Mouse (Mus musculus) neural tube, embryonic 15.5 days (tissue): ENCODE results near the gene Sema5a. TPM values are rescaled to one million over a fixed set of nuclear protein-coding genes. Genes with fewer than 3 reads are reported as not detected.

Experiments used
- ATAC-seq: fragments of 200-750 bp; cut with Nextera tagmentation; 2 replicates; pipeline ENCODE4 v1.8.0; 2017; ENCODE audit warnings: mild to moderate bottlenecking, moderate TSS enrichment, moderate library complexity; ENCODE audit not compliant: low FRiP score
- H3K27ac ChIP-seq: fragments of 300-500 bp; sonication (generic); replicated peaks from 2 replicates; pipeline ENCODE4 v1.5.1; 2015; ENCODE audit warnings: mild to moderate bottlenecking, inconsistent platforms
- H3K27me3 ChIP-seq: fragments of 300-500 bp; sonication (generic); replicated peaks from 2 replicates; pipeline ENCODE4 v1.6.1; 2015; ENCODE audit warnings: inconsistent platforms
- H3K36me3 ChIP-seq: fragments of 300-500 bp; sonication (generic); 2 replicates; pipeline ENCODE4 v1.6.1; 2015; ENCODE audit warnings: inconsistent platforms
- H3K4me1 ChIP-seq: fragments of 300-500 bp; sonication (generic); 2 replicates; pipeline ENCODE4 v1.6.1; 2015; ENCODE audit warnings: inconsistent platforms
- H3K4me2 ChIP-seq: fragments of 300-500 bp; sonication (generic); 2 replicates; pipeline ENCODE4 v1.6.1; 2015; ENCODE audit warnings: inconsistent platforms, mild to moderate bottlenecking, moderate library complexity
- H3K4me3 ChIP-seq: fragments of 300-500 bp; sonication (generic); replicated peaks from 2 replicates; pipeline ENCODE4 v1.5.1; 2015; ENCODE audit warnings: mild to moderate bottlenecking, inconsistent platforms
- H3K9ac ChIP-seq: fragments of 300-500 bp; sonication (generic); replicated peaks from 2 replicates; pipeline ENCODE4 v1.6.1; 2015; ENCODE audit warnings: mild to moderate bottlenecking, inconsistent platforms
- H3K9me3 ChIP-seq: fragments of 300-500 bp; sonication (generic); replicated peaks from 2 replicates; pipeline ENCODE4 v1.6.1; 2016; ENCODE audit warnings: inconsistent platforms
- WGBS: fragments of 180-500 bp; shearing (Covaris S2); methylation state at CpG from one replicate; pipeline ENCODE4 v1.1.7; 2015; ENCODE audit warnings: mixed read lengths; 5-methylcytosine and 5-hydroxymethylcytosine counted together
- polyA plus RNA-seq: library from polyadenylated mRNA; unstranded; fragments of >200 nt; fragmentation: Nextera tagmentation; extraction: Ambion mirVana; gene quantifications from 2 replicates; pipeline ENCODE4 v1.2.1, GENCODE M21; 2015

Gene Sema5a
- polyA plus RNA-seq, 1 experiment from 2014 or later: 12.9 TPM

GRCm38 (mm10) chr15:32575212-32575611 is 330.6 kb downstream of the Sema5a start:
- Histone ChIP-seq H3K9ac (no peak overlapping the region), H3K27me3 (no peaks in the 10 kb centered on the region), H3K4me2 (no peak overlapping the region), H3K9me3 (no peaks in the 10 kb centered on the region), H3K4me3 (no peak overlapping the region), H3K27ac (no peak overlapping the region), H3K36me3 (no peaks in the 10 kb centered on the region), H3K4me1 (no peaks in the 10 kb centered on the region)
- no peak for ATAC-seq
- 86% methylated on average over 2 of the region's 2 CpGs for WGBS

- H3K4me1 ChIP-seq: no peaks in the 10 kb centered on the region
- ATAC-seq: no peak
- H3K27ac ChIP-seq: no peak overlapping the region
- H3K36me3 ChIP-seq: no peaks in the 10 kb centered on the region
- no peaks in the 10 kb centered on the region for H3K27me3 ChIP-seq
- no peaks in the 10 kb centered on the region for H3K9me3 ChIP-seq
- H3K9ac ChIP-seq: no peak overlapping the region
- H3K4me3 ChIP-seq: no peak overlapping the region
- no peak overlapping the region for H3K4me2 ChIP-seq
- 81% methylated on average over 4 of the region's 4 CpGs for WGBS
Measured at GRCm38 (mm10) chr15:32579351-32579750, 334.7 kb downstream of the Sema5a start.

- H3K9me3 ChIP-seq: no peaks in the 10 kb centered on the region
- no peak overlapping the region for H3K9ac ChIP-seq
- 0 out of 2 replicates have a peak, but pooled peaks cover under 1% of the 10 kb centered on the region for H3K4me1 ChIP-seq
- H3K27ac ChIP-seq: no peak overlapping the region
- ATAC-seq: no peak
- H3K4me3 ChIP-seq: no peak overlapping the region
- no peaks in the 10 kb centered on the region for H3K27me3 ChIP-seq
- WGBS: 90% methylated on average over 1 of the region's 1 CpGs
- H3K4me2 ChIP-seq: no peak overlapping the region
- H3K36me3 ChIP-seq: no peaks in the 10 kb centered on the region
Measured at GRCm38 (mm10) chr15:32590641-32591040, 346.0 kb downstream of the Sema5a start.

- 95% methylated on average over 5 of the region's 5 CpGs for WGBS
Measured at GRCm38 (mm10) chr15:32593746-32594145, 349.1 kb downstream of the Sema5a start.

GRCm38 (mm10) chr15:32596574-32596973 is 352.0 kb downstream of the Sema5a start:
- Histone ChIP-seq H3K27ac (no peak overlapping the region), H3K9ac (no peak overlapping the region), H3K27me3 (no peaks in the 10 kb centered on the region), H3K36me3 (no peaks in the 10 kb centered on the region), H3K4me2 (no peak overlapping the region), H3K4me3 (no peak overlapping the region), H3K9me3 (no peaks in the 10 kb centered on the region), H3K4me1 (peaks cover 17% of the 10 kb centered on the region; the same call in 1 of the 2 replicates)
- ATAC-seq: no peak
- 72% methylated on average over 6 of the region's 6 CpGs for WGBS

More at GRCm38 (mm10) chr15:32593746-32594145, 349.1 kb downstream of the Sema5a start:
- Histone ChIP-seq H3K27me3 (no peaks in the 10 kb centered on the region), H3K9ac (no peak overlapping the region), H3K4me1 (peaks cover 17% of the 10 kb centered on the region; the same call in 1 of the 2 replicates), H3K4me2 (no peak overlapping the region), H3K9me3 (no peaks in the 10 kb centered on the region), H3K27ac (no peak overlapping the region), H3K36me3 (no peaks in the 10 kb centered on the region), H3K4me3 (no peak overlapping the region)
- ATAC-seq: no peak

GRCm38 (mm10) chr15:32597189-32597588 is 352.6 kb downstream of the Sema5a start:
- Histone ChIP-seq H3K4me2 (no peak overlapping the region), H3K27ac (no peak overlapping the region), H3K27me3 (no peaks in the 10 kb centered on the region), H3K36me3 (no peaks in the 10 kb centered on the region), H3K4me3 (no peak overlapping the region), H3K9ac (no peak overlapping the region), H3K4me1 (peaks cover 17% of the 10 kb centered on the region; the same call in 1 of the 2 replicates), H3K9me3 (no peaks in the 10 kb centered on the region)
- no peak; the same call in 1 of the 2 replicates for ATAC-seq
- 20% methylated on average over 3 of the region's 3 CpGs for WGBS

GRCm38 (mm10) chr15:32607236-32607635 is 362.6 kb downstream of the Sema5a start:
- H3K9ac ChIP-seq: no peak overlapping the region
- H3K4me2 ChIP-seq: no peak overlapping the region
- H3K4me3 ChIP-seq: no peak overlapping the region
- no peaks in the 10 kb centered on the region for H3K27me3 ChIP-seq
- ATAC-seq: no peak
- H3K36me3 ChIP-seq: no peaks in the 10 kb centered on the region
- WGBS: 93% methylated on average over 3 of the region's 3 CpGs
- no peak overlapping the region for H3K27ac ChIP-seq
- H3K9me3 ChIP-seq: no peaks in the 10 kb centered on the region
- H3K4me1 ChIP-seq: 0 out of 2 replicates have a peak, but pooled peaks cover 3% of the 10 kb centered on the region

- WGBS: 74% methylated on average over 2 of the region's 2 CpGs
- H3K4me2 ChIP-seq: no peak overlapping the region
- no peaks in the 10 kb centered on the region for H3K9me3 ChIP-seq
- no peak overlapping the region for H3K27ac ChIP-seq
- H3K4me3 ChIP-seq: no peak overlapping the region
- H3K9ac ChIP-seq: no peak overlapping the region
- H3K27me3 ChIP-seq: no peaks in the 10 kb centered on the region
- no peak for ATAC-seq
- H3K36me3 ChIP-seq: no peaks in the 10 kb centered on the region
- 0 out of 2 replicates have a peak, but pooled peaks cover 3% of the 10 kb centered on the region for H3K4me1 ChIP-seq
Measured at GRCm38 (mm10) chr15:32610776-32611175, 366.2 kb downstream of the Sema5a start.

GRCm38 (mm10) chr15:32611201-32611600 is 366.6 kb downstream of the Sema5a start:
- 0 out of 2 replicates have a peak, but pooled peaks cover 3% of the 10 kb centered on the region for H3K4me1 ChIP-seq
- H3K9ac ChIP-seq: no peak overlapping the region
- H3K4me2 ChIP-seq: no peak overlapping the region
- H3K4me3 ChIP-seq: no peak overlapping the region
- no peak for ATAC-seq
- H3K27ac ChIP-seq: no peak overlapping the region
- 90% methylated on average over 7 of the region's 7 CpGs for WGBS
- no peaks in the 10 kb centered on the region for H3K9me3 ChIP-seq
- H3K27me3 ChIP-seq: no peaks in the 10 kb centered on the region
- H3K36me3 ChIP-seq: no peaks in the 10 kb centered on the region

GRCm38 (mm10) chr15:32613718-32614117 is 369.1 kb downstream of the Sema5a start:
- Histone ChIP-seq H3K4me1 (0 out of 2 replicates have a peak, but pooled peaks cover 3% of the 10 kb centered on the region), H3K27me3 (no peaks in the 10 kb centered on the region), H3K4me3 (no peak overlapping the region), H3K4me2 (no peak overlapping the region), H3K9me3 (no peaks in the 10 kb centered on the region), H3K27ac (no peak overlapping the region), H3K36me3 (no peaks in the 10 kb centered on the region), H3K9ac (no peak overlapping the region)
- ATAC-seq: no peak
- WGBS: 96% methylated on average over 6 of the region's 6 CpGs

- H3K27me3 ChIP-seq: no peaks in the 10 kb centered on the region
- no peak for ATAC-seq
- 78% methylated on average over 5 of the region's 5 CpGs for WGBS
- no peaks in the 10 kb centered on the region for H3K4me1 ChIP-seq
- H3K4me2 ChIP-seq: no peak overlapping the region
- no peaks in the 10 kb centered on the region for H3K36me3 ChIP-seq
- H3K9me3 ChIP-seq: no peaks in the 10 kb centered on the region
- H3K9ac ChIP-seq: no peak overlapping the region
- no peak overlapping the region for H3K27ac ChIP-seq
- H3K4me3 ChIP-seq: no peak overlapping the region
Measured at GRCm38 (mm10) chr15:32615773-32616172, 371.2 kb downstream of the Sema5a start.

- Histone ChIP-seq H3K4me3 (no peak overlapping the region), H3K4me2 (no peak overlapping the region), H3K9me3 (no peaks in the 10 kb centered on the region), H3K9ac (no peak overlapping the region), H3K27ac (no peak overlapping the region), H3K27me3 (no peaks in the 10 kb centered on the region), H3K4me1 (no peaks in the 10 kb centered on the region), H3K36me3 (no peaks in the 10 kb centered on the region)
- 41% methylated on average over 2 of the region's 2 CpGs for WGBS
- ATAC-seq: no peak
Measured at GRCm38 (mm10) chr15:32619199-32619598, 374.6 kb downstream of the Sema5a start.
